Mouse (Mus musculus) embryonic facial prominence, embryonic 14.5 days (tissue): Measurements from ENCODE around the gene Slco3a1. TPM values are rescaled to one million over a fixed set of nuclear protein-coding genes. Genes with fewer than 3 reads are reported as not detected.
A peak's percentile ranks its signal among the peaks of the same experiment; 100 is the strongest.

Experiments
- ATAC-seq: fragments of 200-750 bp; cut with Nextera tagmentation; 2 replicates; pipeline ENCODE4 v1.8.0; 2017; ENCODE audit warnings: low read depth, moderate number of reproducible peaks, moderate TSS enrichment
- DNase-seq: peaks from one replicate; pipeline ENCODE4 v3.0.0-alpha.2; 2015; ENCODE audit warnings: low spot score
- H3K27ac ChIP-seq: fragments of 300-500 bp; sonication (generic); replicated peaks from 2 replicates; pipeline ENCODE4 v1.5.1; 2014; ENCODE audit warnings: low read depth, mild to moderate bottlenecking, low read length, moderate library complexity
- H3K27me3 ChIP-seq: fragments of 300-500 bp; sonication (generic); replicated peaks from 2 replicates; pipeline ENCODE4 v1.6.1; 2014; ENCODE audit warnings: low read length; ENCODE audit not compliant: control insufficient read depth, insufficient read depth
- H3K36me3 ChIP-seq: fragments of 300-500 bp; sonication (generic); 2 replicates; pipeline ENCODE4 v1.6.1; 2014; ENCODE audit warnings: low read length, mixed read lengths; ENCODE audit not compliant: control insufficient read depth, insufficient read depth
- H3K4me1 ChIP-seq: fragments of 300-500 bp; sonication (generic); 2 replicates; pipeline ENCODE4 v1.6.1; 2014; ENCODE audit warnings: antibody characterized with exemption, low read length; ENCODE audit not compliant: control insufficient read depth, insufficient read depth
- H3K4me2 ChIP-seq: fragments of 300-500 bp; sonication (generic); 2 replicates; pipeline ENCODE4 v1.6.1; 2014; ENCODE audit warnings: low read depth, mild to moderate bottlenecking, low read length, moderate library complexity, mixed read lengths
- H3K4me3 ChIP-seq: fragments of 300-500 bp; sonication (generic); 2 replicates; pipeline ENCODE4 v1.5.1; 2014; ENCODE audit warnings: low read depth, mild to moderate bottlenecking, low read length
- H3K9ac ChIP-seq: fragments of 300-500 bp; sonication (generic); 2 replicates; pipeline ENCODE4 v1.6.1; 2014; ENCODE audit warnings: low read depth, mild to moderate bottlenecking, low read length, moderate library complexity, mixed read lengths
- H3K9me3 ChIP-seq: fragments of 300-500 bp; sonication (generic); 2 replicates; pipeline ENCODE4 v1.6.1; 2016; ENCODE audit warnings: low read length; ENCODE audit not compliant: control insufficient read depth
- WGBS: fragments of 180-500 bp; shearing (Covaris S2); extraction: QIAGEN DNeasy Blood & Tissue Kit; methylation state at CpG from one replicate; pipeline ENCODE4 v1.1.7; 2014; 5-methylcytosine and 5-hydroxymethylcytosine counted together
- polyA plus RNA-seq: library from polyadenylated mRNA; unstranded; fragments of >200 nt; fragmentation: Nextera tagmentation; extraction: Ambion mirVana; gene quantifications from 2 replicates; pipeline ENCODE4 v1.2.1, GENCODE M21; 2014

Gene Slco3a1
- polyA plus RNA-seq, 1 experiment from 2014 or later: 13.9 TPM

GRCm38 (mm10) chr7:74462451-74462850, 92.1 kb downstream of the Slco3a1 start:
- H3K9ac ChIP-seq: no peak overlapping the region
- H3K36me3 ChIP-seq: no peaks in the 10 kb centered on the region
- no peak for DNase-seq
- H3K27me3 ChIP-seq: no peaks in the 10 kb centered on the region
- WGBS: 43% methylated on average over 4 of the region's 4 CpGs
- H3K27ac ChIP-seq: no peak overlapping the region
- no peak for ATAC-seq
- no peak overlapping the region for H3K4me2 ChIP-seq
- no peaks in the 10 kb centered on the region for H3K9me3 ChIP-seq
- no peaks in the 10 kb centered on the region for H3K4me1 ChIP-seq
- H3K4me3 ChIP-seq: no peak overlapping the region

- Histone ChIP-seq H3K9me3 (no peaks in the 10 kb centered on the region), H3K9ac (no peak overlapping the region), H3K4me1 (no peaks in the 10 kb centered on the region), H3K27me3 (no peaks in the 10 kb centered on the region), H3K27ac (no peak overlapping the region), H3K4me3 (no peak overlapping the region), H3K4me2 (no peak overlapping the region), H3K36me3 (no peaks in the 10 kb centered on the region)
- WGBS: 86% methylated on average over 5 of the region's 5 CpGs
- DNase-seq (no peak), ATAC-seq (no peak)
Measured at GRCm38 (mm10) chr7:74461736-74462135, 92.8 kb downstream of the Slco3a1 start.

- Histone ChIP-seq H3K27ac (no peak overlapping the region), H3K4me3 (no peak overlapping the region), H3K4me1 (no peaks in the 10 kb centered on the region), H3K27me3 (no peaks in the 10 kb centered on the region), H3K4me2 (no peak overlapping the region), H3K9ac (no peak overlapping the region), H3K36me3 (no peaks in the 10 kb centered on the region), H3K9me3 (no peaks in the 10 kb centered on the region)
- WGBS: 80% methylated on average over 1 of the region's 1 CpGs
- no peak for ATAC-seq
- no peak for DNase-seq
Measured at GRCm38 (mm10) chr7:74461146-74461545, 93.4 kb downstream of the Slco3a1 start.

GRCm38 (mm10) chr7:74459812-74460211, 94.8 kb downstream of the Slco3a1 start:
- no peaks in the 10 kb centered on the region for H3K27me3 ChIP-seq
- H3K4me3 ChIP-seq: no peak overlapping the region
- H3K4me1 ChIP-seq: no peaks in the 10 kb centered on the region
- no peak overlapping the region for H3K4me2 ChIP-seq
- 74% methylated on average over 3 of the region's 3 CpGs for WGBS
- no peak for ATAC-seq
- DNase-seq: no peak
- no peak overlapping the region for H3K27ac ChIP-seq
- no peaks in the 10 kb centered on the region for H3K9me3 ChIP-seq
- H3K36me3 ChIP-seq: no peaks in the 10 kb centered on the region
- no peak overlapping the region for H3K9ac ChIP-seq

- Histone ChIP-seq H3K27ac (no peak overlapping the region), H3K4me1 (no peaks in the 10 kb centered on the region), H3K27me3 (no peaks in the 10 kb centered on the region), H3K4me2 (no peak overlapping the region), H3K4me3 (no peak overlapping the region), H3K9me3 (no peaks in the 10 kb centered on the region), H3K9ac (no peak overlapping the region), H3K36me3 (no peaks in the 10 kb centered on the region)
- no peak for ATAC-seq
- DNase-seq: no peak
- 65% methylated on average over 5 of the region's 5 CpGs for WGBS
Measured at GRCm38 (mm10) chr7:74459277-74459676, 95.3 kb downstream of the Slco3a1 start.

GRCm38 (mm10) chr7:74458475-74459221, 95.9 kb downstream of the Slco3a1 start:
- DNase-seq: peak; percentile 31
- H3K27ac ChIP-seq: no peak overlapping the region
- no peaks in the 10 kb centered on the region for H3K27me3 ChIP-seq
- H3K4me1 ChIP-seq: no peaks in the 10 kb centered on the region
- ATAC-seq: no peak
- no peaks in the 10 kb centered on the region for H3K36me3 ChIP-seq
- WGBS: 67% methylated on average over 8 of the region's 8 CpGs
- H3K9me3 ChIP-seq: no peaks in the 10 kb centered on the region
- no peak overlapping the region for H3K9ac ChIP-seq
- no peak overlapping the region for H3K4me3 ChIP-seq
- H3K4me2 ChIP-seq: no peak overlapping the region

- Histone ChIP-seq H3K27me3 (no peaks in the 10 kb centered on the region), H3K9ac (no peak overlapping the region), H3K4me2 (no peak overlapping the region), H3K36me3 (no peaks in the 10 kb centered on the region), H3K4me1 (no peaks in the 10 kb centered on the region), H3K9me3 (no peaks in the 10 kb centered on the region), H3K27ac (no peak overlapping the region), H3K4me3 (no peak overlapping the region)
- ATAC-seq (no peak), DNase-seq (no peak)
- 77% methylated on average over 5 of the region's 5 CpGs for WGBS
Measured at GRCm38 (mm10) chr7:74457347-74457975, 97.1 kb downstream of the Slco3a1 start.

GRCm38 (mm10) chr7:74456781-74457180, 97.8 kb downstream of the Slco3a1 start:
- H3K9me3 ChIP-seq: no peaks in the 10 kb centered on the region
- H3K27me3 ChIP-seq: no peaks in the 10 kb centered on the region
- no peak overlapping the region for H3K9ac ChIP-seq
- no peak overlapping the region for H3K4me3 ChIP-seq
- no peak overlapping the region for H3K27ac ChIP-seq
- DNase-seq (no peak), ATAC-seq (no peak)
- H3K4me1 ChIP-seq: no peaks in the 10 kb centered on the region
- whole genome bisulfite sequencing: 77% methylated on average over 2 of the region's 2 CpGs
- no peaks in the 10 kb centered on the region for H3K36me3 ChIP-seq
- H3K4me2 ChIP-seq: no peak overlapping the region

GRCm38 (mm10) chr7:74451047-74451446, 103.5 kb downstream of the Slco3a1 start:
- H3K27ac ChIP-seq: no peak overlapping the region
- ATAC-seq (no peak), DNase-seq (peak; percentile 37)
- no peak overlapping the region for H3K9ac ChIP-seq
- no peaks in the 10 kb centered on the region for H3K36me3 ChIP-seq
- no peaks in the 10 kb centered on the region for H3K27me3 ChIP-seq
- no peaks in the 10 kb centered on the region for H3K9me3 ChIP-seq
- H3K4me1 ChIP-seq: no peaks in the 10 kb centered on the region
- no peak overlapping the region for H3K4me3 ChIP-seq
- WGBS: 59% methylated on average over 2 of the region's 2 CpGs
- H3K4me2 ChIP-seq: no peak overlapping the region
